Mouse (Mus musculus) myocyte (in vitro differentiated cells): ENCODE results near the gene P2rx2. TPM values are rescaled to one million over a fixed set of nuclear protein-coding genes. Genes with fewer than 3 reads are reported as not detected.

Source experiments
- H3K27me3 ChIP-seq: one replicate; pipeline ENCODE4 v1.6.1; 2011; ENCODE audit not compliant: control insufficient read depth, insufficient read depth, insufficient read length
- H3K36me3 ChIP-seq: one replicate; pipeline ENCODE4 v1.6.1; 2011; ENCODE audit not compliant: control insufficient read depth, insufficient read depth
- H3K4me2 ChIP-seq: one replicate; pipeline ENCODE4 v1.6.1; 2011; ENCODE audit warnings: low read depth, control low read depth
- H3K4me3 ChIP-seq: one replicate; pipeline ENCODE4 v1.5.1; 2011; ENCODE audit warnings: mild to moderate bottlenecking, control low read depth, moderate library complexity
- H3K79me2 ChIP-seq: one replicate; pipeline ENCODE4 v1.6.1; 2011; ENCODE audit not compliant: control insufficient read depth, insufficient read depth
- H3ac ChIP-seq: one replicate; pipeline ENCODE4 v1.6.1; 2011; ENCODE audit not compliant: control insufficient read depth, insufficient read length
- CEBPB ChIP-seq: IDR thresholded peaks from 2 replicates; pipeline ENCODE4 v1.6.1; 2011; ENCODE audit warnings: mild to moderate bottlenecking, moderate library complexity; ENCODE audit not compliant: poor library complexity, insufficient read depth, severe bottlenecking
- E2F4 ChIP-seq: IDR thresholded peaks from one replicate; pipeline ENCODE4 v1.6.1; 2011; ENCODE audit warnings: mild to moderate bottlenecking, control low read depth, moderate library complexity; ENCODE audit not compliant: insufficient read depth
- MAX ChIP-seq: IDR thresholded peaks from one replicate; pipeline ENCODE4 v1.6.1; 2011; ENCODE audit warnings: low read depth, mild to moderate bottlenecking, control low read depth
- MYOD1 ChIP-seq, 3 experiments: IDR thresholded peaks; one replicate each; pipeline ENCODE4 v1.6.1; 2011; ENCODE audit warnings: control low read depth in 2 of 3, low read depth in 2 of 3, mild to moderate bottlenecking in 2 of 3, moderate library complexity in 1 of 3; ENCODE audit not compliant: insufficient read length in 2 of 3, control insufficient read depth in 1 of 3
- MYOG ChIP-seq, 3 experiments: IDR thresholded peaks; one replicate each; pipeline ENCODE4 v1.6.1; 2011; ENCODE audit warnings: control low read depth in 2 of 3, low read depth in 2 of 3, mild to moderate bottlenecking in 2 of 3; ENCODE audit not compliant: insufficient read length in 2 of 3, control insufficient read depth in 1 of 3, insufficient read depth in 1 of 3
- POLR2A ChIP-seq: IDR thresholded peaks from one replicate; pipeline ENCODE4 v1.6.1; 2011; ENCODE audit warnings: low read depth, mild to moderate bottlenecking, control low read depth, moderate library complexity; ENCODE audit not compliant: insufficient read length
- POLR2AphosphoS2 ChIP-seq: IDR thresholded peaks from one replicate; pipeline ENCODE4 v1.6.1; 2011; ENCODE audit warnings: low read depth, control low read depth; ENCODE audit not compliant: insufficient read length
- REST ChIP-seq: IDR thresholded peaks from one replicate; pipeline ENCODE4 v1.6.1; 2011; ENCODE audit warnings: mild to moderate bottlenecking, control low read depth, moderate library complexity; ENCODE audit not compliant: insufficient read depth, insufficient read length
- SRF ChIP-seq: IDR thresholded peaks from one replicate; pipeline ENCODE4 v1.6.1; 2011; ENCODE audit warnings: low read depth; ENCODE audit not compliant: control insufficient read depth, insufficient read length
- TCF12 ChIP-seq: IDR thresholded peaks from one replicate; pipeline ENCODE4 v1.6.1; 2011; ENCODE audit warnings: mild to moderate bottlenecking, control low read depth; ENCODE audit not compliant: poor library complexity, insufficient read depth, severe bottlenecking
- TCF3 ChIP-seq: IDR thresholded peaks from one replicate; pipeline ENCODE4 v1.6.1; 2011; ENCODE audit warnings: low read depth, control low read depth; ENCODE audit not compliant: insufficient read length
- USF1 ChIP-seq: IDR thresholded peaks from one replicate; pipeline ENCODE4 v1.6.1; 2011; ENCODE audit warnings: low read depth, mild to moderate bottlenecking, control low read depth, moderate library complexity
- polyA plus RNA-seq: library from polyadenylated mRNA; unstranded; fragments of >200 nt; fragmentation: generic; extraction: Trizol; gene quantifications from one replicate; pipeline ENCODE4 v1.2.1, GENCODE M21; 2012; ENCODE audit warnings: missing spikeins

Gene P2rx2
- polyA plus RNA-seq, 1 experiment = 0.04 TPM

DNA sequence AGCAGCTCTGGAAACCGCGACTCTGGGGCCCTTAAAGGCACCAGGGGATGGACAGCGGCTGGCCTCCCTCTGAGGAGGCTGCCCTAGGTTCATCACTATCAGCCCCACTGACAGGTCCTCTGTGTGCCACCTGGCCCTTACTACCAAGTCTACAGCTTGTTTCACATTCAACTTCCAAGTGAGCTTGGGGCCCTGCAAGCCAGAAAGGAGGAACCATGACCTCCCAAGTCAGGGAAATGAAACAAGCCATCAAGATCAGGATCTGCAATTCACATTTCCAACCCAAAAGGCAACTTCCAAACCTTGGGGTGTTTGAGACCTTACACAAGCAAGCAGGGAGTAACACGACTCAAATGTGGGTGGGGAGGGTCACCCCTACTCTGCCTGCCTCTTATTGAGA lies 42.3 kb upstream of the P2rx2 start:
- Histone ChIP-seq H3K4me3 (no peak overlapping the region), H3K4me2 (no peak overlapping the region), H3K27me3 (no peaks in the 10 kb centered on the region), H3K79me2 (no peaks in the 10 kb centered on the region), H3ac (no peak overlapping the region), H3K36me3 (no peaks in the 10 kb centered on the region)
- TF ChIP-seq MYOD1 (IDR thresholded peaks at IDR 0.05; ENCODE audit: control insufficient read depth in 1 of 3, insufficient read length in 2 of 3, low read depth in 2 of 3) = no peak
- TF ChIP-seq USF1 = no peak
- TF ChIP-seq CEBPB = no peak
- TF ChIP-seq POLR2A = no peak
- no peak for TF ChIP-seq TCF3
- no peak for TF ChIP-seq TCF12
- no peak for TF ChIP-seq POLR2AphosphoS2
- no peak for TF ChIP-seq SRF
- no peak for TF ChIP-seq E2F4
- no peak for TF ChIP-seq MYOG (IDR thresholded peaks at IDR 0.05; ENCODE audit: control insufficient read depth in 1 of 3, insufficient read depth in 1 of 3, insufficient read length in 2 of 3, low read depth in 2 of 3)
- no peak for TF ChIP-seq REST
- TF ChIP-seq MAX = no peak

DNA sequence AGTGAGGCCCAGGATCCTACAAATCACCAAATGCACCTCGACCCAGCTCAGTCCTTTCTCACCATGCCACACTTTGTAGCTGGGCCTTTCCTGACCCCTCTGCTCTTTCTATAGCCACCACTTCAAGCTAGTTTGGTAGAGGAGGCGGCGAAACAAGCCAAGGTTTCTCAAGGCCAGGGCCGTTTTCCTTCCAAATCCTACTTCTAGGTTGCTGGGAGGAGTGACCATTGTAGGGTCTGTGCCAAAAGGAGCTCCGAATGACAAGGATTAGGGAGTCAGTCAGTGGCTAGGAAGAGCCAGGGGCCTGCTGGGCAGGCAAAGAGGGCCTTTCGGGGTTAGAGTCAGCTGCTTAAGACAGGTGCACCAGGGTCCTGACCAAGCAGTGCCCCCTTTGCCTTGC lies 41.5 kb upstream of the P2rx2 start:
- H3K4me2 ChIP-seq = no peak overlapping the region
- TF ChIP-seq CEBPB = no peak
- no peak for TF ChIP-seq TCF12
- TF ChIP-seq POLR2AphosphoS2 = no peak
- no peak for TF ChIP-seq POLR2A
- TF ChIP-seq MYOG (IDR thresholded peaks at IDR 0.05; ENCODE audit: control insufficient read depth in 1 of 3, insufficient read depth in 1 of 3, insufficient read length in 2 of 3, low read depth in 2 of 3) = no peak
- no peak for TF ChIP-seq MYOD1 (IDR thresholded peaks at IDR 0.05; ENCODE audit: control insufficient read depth in 1 of 3, insufficient read length in 2 of 3, low read depth in 2 of 3)
- no peak for TF ChIP-seq REST
- no peak for TF ChIP-seq SRF
- no peak for TF ChIP-seq USF1
- no peak for TF ChIP-seq TCF3
- no peak for TF ChIP-seq E2F4
- TF ChIP-seq MAX = no peak
- H3ac ChIP-seq = no peak overlapping the region
- no peaks in the 10 kb centered on the region for H3K79me2 ChIP-seq
- no peaks in the 10 kb centered on the region for H3K36me3 ChIP-seq
- H3K4me3 ChIP-seq = no peak overlapping the region
- H3K27me3 ChIP-seq = no peaks in the 10 kb centered on the region

DNA sequence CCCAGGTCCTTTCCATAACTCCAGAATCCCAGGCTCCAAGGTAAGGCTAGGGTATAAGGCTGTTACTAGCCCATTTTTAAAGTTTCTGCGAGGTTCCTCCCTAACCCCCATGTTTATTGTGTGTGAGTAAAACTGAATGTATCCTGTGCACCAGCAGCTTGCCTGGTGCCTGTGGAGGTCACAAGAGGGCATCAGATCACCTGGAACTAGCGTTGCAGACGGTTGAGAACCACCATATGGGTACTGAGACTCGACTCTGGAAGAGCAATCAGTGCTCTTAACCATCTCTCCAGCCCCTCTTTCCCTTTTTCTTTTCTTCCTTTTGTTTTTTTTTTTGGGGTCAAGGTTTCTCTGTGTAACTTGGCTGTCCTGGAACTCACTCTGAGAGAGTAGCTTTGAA lies 36.8 kb upstream of the P2rx2 start:
- Histone ChIP-seq H3K27me3 (no peaks in the 10 kb centered on the region), H3ac (no peak overlapping the region), H3K4me2 (no peak overlapping the region), H3K4me3 (no peak overlapping the region), H3K79me2 (no peaks in the 10 kb centered on the region), H3K36me3 (no peaks in the 10 kb centered on the region)
- TF ChIP-seq POLR2AphosphoS2 (no peak), E2F4 (no peak), MYOG (IDR thresholded peaks at IDR 0.05; ENCODE audit: control insufficient read depth in 1 of 3, insufficient read depth in 1 of 3, insufficient read length in 2 of 3, low read depth in 2 of 3) (no peak), SRF (no peak), POLR2A (no peak), TCF12 (no peak), USF1 (no peak), MAX (no peak), CEBPB (no peak), MYOD1 (IDR thresholded peaks at IDR 0.05; ENCODE audit: control insufficient read depth in 1 of 3, insufficient read length in 2 of 3, low read depth in 2 of 3) (no peak), REST (no peak), TCF3 (no peak)

DNA sequence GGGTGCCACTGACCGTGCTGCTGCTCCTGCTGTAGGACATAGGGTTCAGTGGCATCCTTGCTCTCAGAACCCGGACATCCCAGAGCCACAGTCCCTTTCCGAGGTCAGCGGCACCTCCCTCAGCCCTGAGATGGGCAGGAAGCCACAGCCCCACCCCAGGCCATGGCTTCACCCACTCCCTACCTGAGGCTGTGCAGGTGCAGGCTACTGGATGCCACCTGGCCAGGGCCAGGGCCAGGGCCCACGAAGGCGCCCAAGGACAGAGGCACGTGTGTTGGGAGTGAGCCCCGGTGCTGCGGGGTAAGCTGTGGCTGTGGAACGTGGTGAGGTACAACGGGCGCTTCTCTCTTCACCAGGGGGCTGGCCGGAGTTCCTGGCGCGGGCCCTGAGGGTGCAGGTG lies 36.1 kb upstream of the P2rx2 start:
- Histone ChIP-seq H3K4me2 (no peak overlapping the region), H3K36me3 (no peaks in the 10 kb centered on the region), H3K27me3 (no peaks in the 10 kb centered on the region), H3ac (no peak overlapping the region), H3K79me2 (no peaks in the 10 kb centered on the region), H3K4me3 (no peak overlapping the region)
- no peak for TF ChIP-seq E2F4
- no peak for TF ChIP-seq TCF3
- no peak for TF ChIP-seq CEBPB
- no peak for TF ChIP-seq REST
- TF ChIP-seq MAX = no peak
- TF ChIP-seq TCF12 = no peak
- TF ChIP-seq MYOG (IDR thresholded peaks at IDR 0.05; ENCODE audit: control insufficient read depth in 1 of 3, insufficient read depth in 1 of 3, insufficient read length in 2 of 3, low read depth in 2 of 3) = no peak

DNA sequence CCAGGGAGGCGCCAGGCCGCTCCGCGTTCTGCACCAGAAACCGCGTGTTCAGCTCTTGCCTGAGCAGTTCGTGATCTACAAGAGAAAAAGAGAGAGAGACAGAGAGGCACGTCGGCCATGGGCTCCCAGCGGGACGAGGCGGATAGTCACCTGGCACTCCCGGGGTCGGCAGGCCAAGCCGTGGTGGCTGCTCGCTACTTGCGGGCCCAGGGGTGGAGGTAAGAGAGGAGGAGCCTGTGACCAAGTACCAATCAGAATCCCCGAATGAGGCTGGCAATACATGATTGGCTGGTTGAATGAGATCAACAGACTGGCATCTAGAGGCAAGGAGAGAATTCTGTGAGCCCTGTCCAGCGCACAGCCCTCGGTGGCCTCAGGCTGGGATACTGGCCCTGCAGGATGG lies 35.2 kb upstream of the P2rx2 start:
- no peak overlapping the region for H3K4me2 ChIP-seq
- no peak overlapping the region for H3K4me3 ChIP-seq
- no peaks in the 10 kb centered on the region for H3K27me3 ChIP-seq
- H3K79me2 ChIP-seq = no peaks in the 10 kb centered on the region
- H3ac ChIP-seq = no peak overlapping the region
- TF ChIP-seq POLR2A = no peak
- TF ChIP-seq SRF = no peak
- no peak for TF ChIP-seq MYOG (IDR thresholded peaks at IDR 0.05; ENCODE audit: control insufficient read depth in 1 of 3, insufficient read depth in 1 of 3, insufficient read length in 2 of 3, low read depth in 2 of 3)
- TF ChIP-seq MAX = no peak
- TF ChIP-seq TCF3 = no peak
- no peak for TF ChIP-seq USF1
- no peak for TF ChIP-seq REST
- no peak for TF ChIP-seq CEBPB
- TF ChIP-seq POLR2AphosphoS2 = no peak
- no peak for TF ChIP-seq MYOD1 (IDR thresholded peaks at IDR 0.05; ENCODE audit: control insufficient read depth in 1 of 3, insufficient read length in 2 of 3, low read depth in 2 of 3)
- TF ChIP-seq E2F4 = no peak
- no peak for TF ChIP-seq TCF12
- no peaks in the 10 kb centered on the region for H3K36me3 ChIP-seq
